Mouse (Mus musculus): ENCODE data around the gene Bcl3.

The Bcl3 gene

DNA sequence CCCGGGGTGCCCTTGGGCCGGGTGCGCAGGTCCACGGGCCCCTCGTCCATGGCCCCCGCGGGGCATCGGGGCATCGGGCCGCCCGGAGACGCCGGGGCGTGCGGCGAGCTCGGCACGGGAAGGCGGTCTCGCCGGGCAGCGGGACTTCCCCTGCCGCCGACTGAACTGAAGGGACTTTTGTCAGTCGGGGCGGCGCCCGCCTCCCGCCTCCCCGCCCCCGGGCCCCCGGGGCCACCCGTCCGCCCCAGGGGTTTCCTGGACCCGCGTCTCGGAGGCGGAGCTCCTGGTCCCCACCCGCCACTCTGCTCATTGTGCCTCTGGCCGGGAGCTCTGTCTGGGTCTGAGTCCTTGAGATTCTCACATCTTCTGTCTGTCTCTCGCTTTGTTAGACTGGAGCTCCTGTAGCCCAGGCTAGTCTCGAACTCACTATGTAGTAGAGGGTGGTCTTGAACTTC is at the start of gene Bcl3:
TSS of gene Bcl3 (minus strand) at position 167 of the 455 bp plus-strand sequence.
- DNase-seq (ENCODE audit: low spot score in 2 of 2), result no peak

DNA sequence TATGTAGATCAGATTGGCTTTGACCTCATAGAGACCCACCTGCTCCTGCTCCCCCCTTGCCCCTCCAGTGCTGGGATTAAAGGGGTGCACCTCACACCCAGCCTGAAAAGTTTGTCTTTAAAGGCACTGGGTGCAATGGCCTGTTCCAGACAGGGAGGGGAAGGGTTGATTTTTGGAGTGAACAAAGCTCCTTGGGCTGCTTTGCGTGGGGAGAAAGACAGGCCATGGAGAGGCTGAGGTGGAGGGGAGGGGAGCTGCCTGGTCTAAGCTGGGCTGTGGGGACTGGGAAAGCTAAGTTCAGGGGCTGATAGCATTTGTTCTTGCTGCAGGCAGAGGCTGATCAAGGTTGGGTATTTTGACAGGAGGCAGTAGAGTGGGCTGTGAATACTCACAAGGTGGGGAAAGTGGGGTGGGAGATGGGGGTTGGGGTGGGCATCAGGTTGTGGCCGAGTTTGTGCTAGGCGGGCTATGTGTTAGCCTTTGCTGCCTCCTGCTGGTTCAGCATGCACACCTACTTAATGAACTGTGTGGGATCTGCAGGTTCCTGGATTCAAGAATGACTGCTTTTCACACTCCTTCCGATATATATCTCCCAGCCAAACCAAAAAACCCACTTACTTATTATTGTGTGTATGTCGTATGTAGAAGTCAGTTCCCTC is 49.5 kb upstream of the Bcl3 start:
- DNase-seq (ENCODE audit: low spot score in 2 of 2), result no peak

DNA sequence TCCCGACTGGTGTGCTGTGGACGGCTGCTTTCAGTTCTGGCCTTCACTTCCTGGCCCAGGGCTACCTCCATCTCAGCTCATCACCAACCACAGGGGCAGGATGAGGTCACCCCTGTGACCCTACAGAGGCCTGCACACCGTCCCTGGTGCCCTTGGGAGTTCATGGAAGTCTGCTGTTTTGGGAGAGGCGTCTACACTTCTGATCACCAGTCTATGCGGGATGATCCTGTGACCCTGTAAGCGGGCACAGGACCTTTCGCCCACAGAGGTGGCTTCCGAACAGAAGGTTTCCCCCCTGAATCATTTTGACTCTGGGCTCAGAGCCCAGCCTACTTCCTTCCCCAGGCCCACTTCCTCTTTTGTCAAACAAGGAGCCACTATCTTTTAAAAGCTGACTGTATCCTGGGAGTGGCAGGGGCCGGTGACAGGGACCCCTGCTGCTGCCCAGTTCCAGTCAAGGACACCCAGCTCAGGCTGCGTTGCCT is 48.6 kb upstream of the Bcl3 start:
- no peak for DNase-seq (ENCODE audit: low spot score in 2 of 2)

DNA sequence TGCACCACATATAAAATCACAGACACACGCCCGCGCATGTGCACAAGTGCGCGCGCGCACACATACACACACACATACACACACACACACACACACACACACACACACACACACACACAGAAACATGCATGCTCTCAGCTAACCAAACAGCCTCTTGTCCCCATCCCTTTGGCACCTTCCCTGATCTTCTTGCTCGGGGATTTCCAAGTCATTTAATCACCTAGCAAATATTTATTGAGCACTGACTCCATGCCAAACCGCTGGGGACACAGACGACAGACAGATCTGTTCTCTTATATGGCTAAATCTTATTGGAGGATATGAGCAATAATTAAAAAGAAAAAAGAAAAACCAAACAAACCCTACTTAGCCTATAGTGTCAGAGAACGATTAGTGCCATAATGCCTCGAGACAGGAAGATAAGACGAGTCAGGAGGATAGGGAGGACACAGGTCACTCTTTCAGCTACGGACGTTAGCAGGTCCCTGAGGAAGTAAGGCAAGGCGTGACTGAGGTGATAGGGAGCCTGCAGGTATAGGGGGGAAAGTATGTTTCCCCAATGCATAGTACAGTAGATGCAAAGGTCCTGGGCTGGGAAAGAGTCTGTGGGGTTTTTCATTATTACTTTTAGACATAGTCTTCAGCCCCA is 45.3 kb upstream of the Bcl3 start:
- no peak for DNase-seq (ENCODE audit: low spot score in 2 of 2)

DNA sequence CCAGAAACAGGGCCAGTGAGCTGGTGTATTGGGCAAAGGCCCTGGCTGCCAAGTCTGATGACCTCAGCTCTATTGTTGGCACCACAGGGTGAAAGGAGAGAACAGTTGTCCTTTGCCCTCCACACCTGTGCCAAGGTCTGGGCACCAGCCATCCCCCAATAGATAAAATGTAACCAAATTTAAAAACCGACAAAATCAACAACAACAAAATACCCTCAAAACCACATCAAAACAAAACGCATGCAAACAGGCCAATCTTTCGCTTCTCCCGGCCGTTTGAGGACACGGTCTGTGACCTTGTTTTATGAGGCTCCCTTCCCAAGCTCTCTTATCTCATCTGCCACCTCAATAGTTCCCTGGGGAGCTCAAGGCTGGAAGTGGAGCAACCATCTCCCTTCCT is 43.9 kb upstream of the Bcl3 start:
- DNase-seq (ENCODE audit: low spot score in 2 of 2), result no peak

DNA sequence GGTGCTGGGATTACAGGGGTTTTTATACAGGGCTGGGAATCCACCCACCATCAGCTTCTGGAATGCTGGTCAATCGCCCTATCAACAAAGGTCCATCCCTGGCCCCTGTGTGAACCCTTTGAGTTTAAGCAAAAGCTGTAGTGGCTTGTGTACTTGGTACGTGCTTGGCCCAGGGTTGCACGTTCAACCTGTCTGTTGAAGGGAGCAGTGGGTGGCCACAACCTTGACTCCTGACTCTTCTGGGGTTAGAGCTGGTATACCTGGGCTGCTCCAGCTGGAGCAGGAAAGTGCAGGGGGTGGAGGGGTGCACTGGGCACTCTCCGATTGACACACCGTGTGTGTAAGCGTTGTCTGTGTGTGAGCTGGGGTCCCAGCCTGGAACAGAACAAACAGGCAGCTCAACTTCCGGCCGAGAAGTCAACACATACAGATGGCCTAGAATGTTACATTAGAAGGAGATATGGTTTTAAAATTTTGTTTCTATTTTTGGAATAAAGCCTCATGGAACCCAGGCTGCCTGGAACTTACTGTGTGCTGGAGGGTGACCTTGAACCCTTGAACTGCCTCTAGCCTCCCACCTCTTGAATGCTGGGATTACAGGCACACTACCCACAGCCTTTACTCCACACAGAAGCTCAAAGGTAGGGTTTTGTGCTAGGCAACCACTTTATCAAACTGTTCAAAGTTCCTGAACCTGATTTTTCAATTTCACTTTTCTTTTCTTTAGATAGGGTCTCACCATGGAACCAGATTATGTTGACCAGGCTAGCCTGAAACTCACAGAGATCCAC is 42.9 kb upstream of the Bcl3 start:
- DNase-seq (ENCODE audit: low spot score in 2 of 2), result no peak

DNA sequence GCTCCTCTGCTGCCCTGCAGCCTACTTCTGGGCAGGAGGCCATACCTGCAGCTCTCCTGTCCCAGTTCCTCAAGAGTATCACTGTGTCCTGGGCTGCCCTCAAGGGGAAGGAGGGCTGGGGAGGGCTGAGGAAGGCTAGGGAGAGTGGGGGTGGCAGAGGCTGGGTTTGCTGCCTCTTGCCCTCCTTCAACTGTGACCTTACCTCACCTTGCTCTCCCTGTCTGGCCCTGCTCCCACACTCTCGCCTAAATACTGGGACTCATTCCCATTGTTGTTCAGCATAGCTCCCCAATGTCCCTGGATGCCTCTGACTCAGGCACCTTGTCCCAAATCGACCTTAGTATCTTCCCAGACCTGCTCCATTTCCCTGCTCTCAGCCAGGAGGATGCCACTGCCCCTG is 41.7 kb upstream of the Bcl3 start:
- DNase-seq (ENCODE audit: low spot score in 2 of 2), result no peak

DNA sequence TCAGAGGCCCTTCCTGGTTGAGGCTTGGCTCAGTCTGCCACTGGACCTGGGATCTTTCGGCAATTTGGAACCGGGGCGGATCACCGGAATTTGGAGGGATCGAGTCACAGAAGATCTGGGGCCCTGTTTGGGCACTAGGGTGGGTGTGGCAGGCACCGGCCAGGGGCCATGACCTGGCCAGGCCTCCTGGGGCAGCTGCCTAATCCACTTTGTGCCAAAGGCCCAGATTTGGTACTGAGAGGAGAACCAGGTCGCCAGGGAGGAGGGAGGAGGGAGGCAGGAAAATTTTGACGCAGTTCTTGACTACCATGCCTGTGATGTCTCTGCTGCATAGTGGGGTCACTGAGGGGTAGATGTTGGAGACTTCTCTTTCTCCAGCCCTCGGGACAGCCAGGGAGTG is 38.6 kb upstream of the Bcl3 start, which contains the start of gene Ceacam16:
TSS of gene Ceacam16 (minus strand) at position 101 of the 400 bp plus-strand sequence.
- no peak for DNase-seq (ENCODE audit: low spot score in 2 of 2)

DNA sequence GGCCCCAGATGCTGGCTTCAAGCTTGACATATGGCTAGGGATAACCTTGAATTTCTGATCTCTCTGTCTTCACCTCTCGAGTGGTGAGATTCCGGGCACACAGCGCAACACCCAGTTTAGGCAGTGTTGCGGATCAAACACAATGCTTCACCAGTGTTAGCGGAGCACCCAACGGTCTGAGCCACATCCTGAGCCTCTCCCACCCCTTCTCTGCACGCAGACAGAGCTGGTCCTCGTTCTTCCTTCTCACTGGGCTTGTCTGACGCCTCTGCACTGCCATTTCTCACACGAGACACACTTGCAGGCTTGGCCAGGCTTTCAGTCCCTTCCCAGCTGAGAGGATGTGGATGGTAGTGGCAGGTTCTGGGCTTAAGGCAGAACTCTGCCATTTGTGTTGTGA is 37.2 kb upstream of the Bcl3 start:
- DNase-seq (ENCODE audit: low spot score in 2 of 2), result no peak

DNA sequence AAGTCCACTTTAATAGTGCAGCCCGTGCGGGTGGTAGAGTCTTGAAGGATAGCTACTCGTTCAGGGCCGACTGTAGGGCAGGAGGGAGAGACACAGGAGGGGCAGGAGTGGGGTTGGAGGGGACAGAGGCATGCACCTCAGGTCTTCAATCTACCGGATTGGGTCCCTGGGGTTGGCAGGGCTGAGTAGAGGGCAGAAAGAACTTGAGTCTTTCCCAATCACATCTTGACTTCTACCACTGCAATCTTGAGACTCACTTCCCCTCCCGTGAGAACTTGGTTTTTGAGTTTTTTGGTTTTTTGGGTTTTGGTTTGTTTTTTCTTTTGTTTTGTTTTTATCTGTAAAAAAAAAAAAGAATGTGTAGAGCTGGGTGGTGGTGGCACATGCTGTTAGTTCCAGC is 33.7 kb upstream of the Bcl3 start:
- no peak for DNase-seq (ENCODE audit: low spot score in 2 of 2)

DNA sequence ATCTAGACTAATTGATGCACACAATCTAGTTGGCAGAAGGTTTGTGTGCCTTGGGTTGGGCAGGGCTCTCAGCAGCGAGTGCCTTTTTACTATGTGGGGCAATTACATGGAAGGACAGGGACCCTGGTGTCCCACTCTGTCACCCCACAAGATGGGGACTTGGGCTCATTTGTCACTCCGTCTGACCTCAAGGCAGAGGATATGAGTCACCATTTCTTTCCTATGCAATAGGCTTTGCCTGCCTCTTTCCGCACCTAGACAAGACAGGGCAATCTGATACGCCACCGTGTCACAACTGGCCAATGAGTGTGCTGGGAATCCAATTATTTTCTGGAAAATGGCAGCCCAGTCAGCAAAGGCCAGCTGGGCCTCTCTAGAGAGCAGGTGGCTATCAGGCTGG is 33.1 kb upstream of the Bcl3 start:
- DNase-seq (ENCODE audit: low spot score in 2 of 2), result no peak

DNA sequence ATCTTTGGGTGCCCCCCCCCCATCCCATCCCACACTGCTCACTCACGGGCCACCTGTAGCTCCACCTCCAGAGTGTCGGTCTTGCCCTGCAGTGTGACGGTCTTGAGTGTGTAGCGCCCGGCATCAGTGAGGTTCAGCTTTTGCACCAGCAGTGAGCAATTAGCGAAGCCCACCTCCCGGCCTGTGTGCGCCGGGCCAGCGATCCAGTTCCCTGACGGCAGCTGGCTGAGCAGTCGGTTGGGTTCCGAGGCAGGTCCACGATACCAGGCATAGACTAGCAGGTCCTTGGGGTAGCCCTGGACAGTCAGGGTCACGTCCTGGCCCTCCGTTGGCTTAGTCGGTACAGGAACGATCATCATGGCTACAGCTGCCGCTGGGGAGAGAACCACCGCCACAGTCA is 31.0 kb upstream of the Bcl3 start:
- DNase-seq (ENCODE audit: low spot score in 2 of 2), result no peak

DNA sequence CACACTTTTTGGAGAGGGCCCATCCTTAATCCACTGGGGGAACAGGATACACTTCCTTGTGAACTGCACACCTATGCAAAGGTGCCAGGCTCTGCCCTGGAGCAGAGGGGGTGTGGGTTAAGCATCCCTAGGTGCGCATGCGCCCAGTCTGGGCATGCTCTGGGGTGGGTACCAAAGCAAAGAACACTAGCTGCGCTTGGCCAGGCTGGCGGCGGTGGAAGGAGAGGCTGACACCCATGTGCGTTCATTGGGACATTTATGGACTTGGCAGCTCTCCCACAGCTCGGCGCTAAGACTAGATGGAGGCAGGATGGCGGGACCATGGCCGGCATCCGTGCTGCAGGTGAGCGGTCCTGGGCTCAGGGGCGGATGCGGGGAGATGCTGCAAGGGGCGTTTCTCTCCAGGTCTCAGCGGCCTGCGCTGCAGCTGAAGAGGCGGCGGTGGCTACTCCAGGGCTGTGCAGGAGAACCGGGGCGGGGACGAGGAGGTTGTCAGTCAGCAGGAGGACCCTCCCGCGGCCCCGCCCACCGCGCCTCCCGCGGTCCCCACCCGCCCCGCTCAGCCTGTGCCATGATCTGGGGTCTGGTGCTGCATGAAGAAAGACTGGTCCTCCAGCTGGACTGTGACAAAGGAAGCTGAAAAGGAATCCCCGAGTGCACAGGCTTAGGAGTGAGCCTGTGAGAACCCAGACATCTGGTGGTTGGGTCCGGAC is 29.4 kb upstream of the Bcl3 start, which contains the start of gene Gm19345:
TSS of gene Gm19345 (plus strand) at position 146 of the 713 bp plus-strand sequence.
- DNase-seq (ENCODE audit: low spot score in 2 of 2), result peak; percentile 16 to 30

DNA sequence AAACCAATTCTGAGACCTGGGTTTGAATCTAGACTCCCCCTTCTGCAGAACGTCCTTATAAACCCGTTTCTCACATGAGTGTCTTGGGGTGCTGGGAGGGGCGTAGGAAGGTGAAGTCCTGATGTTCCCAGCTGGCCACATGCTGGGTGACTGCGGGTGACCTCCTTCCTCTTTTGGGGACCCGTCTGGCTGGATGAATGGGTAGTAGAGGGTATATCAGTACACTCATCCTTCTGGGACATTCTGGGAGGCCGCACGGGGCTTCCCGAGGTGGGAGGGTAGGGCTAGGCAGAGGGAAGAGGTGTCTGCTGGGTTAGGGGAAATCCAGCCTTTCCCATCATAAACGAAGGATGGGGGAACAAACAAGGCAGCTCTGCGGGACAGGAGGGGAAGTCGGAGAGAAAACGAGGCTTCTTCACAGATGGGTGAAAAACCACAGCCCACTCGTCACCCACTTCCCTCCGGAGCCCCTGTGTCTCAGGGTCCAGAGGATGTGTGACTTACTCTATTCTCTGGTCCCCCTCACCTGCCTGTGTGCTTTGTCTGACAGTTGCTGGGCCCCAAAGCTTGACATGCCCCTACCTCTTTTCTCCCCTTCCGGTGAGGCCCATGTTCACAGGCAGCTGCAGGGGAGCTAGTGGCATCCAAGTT is 22.1 kb upstream of the Bcl3 start:
- no peak for DNase-seq (ENCODE audit: low spot score in 2 of 2)

DNA sequence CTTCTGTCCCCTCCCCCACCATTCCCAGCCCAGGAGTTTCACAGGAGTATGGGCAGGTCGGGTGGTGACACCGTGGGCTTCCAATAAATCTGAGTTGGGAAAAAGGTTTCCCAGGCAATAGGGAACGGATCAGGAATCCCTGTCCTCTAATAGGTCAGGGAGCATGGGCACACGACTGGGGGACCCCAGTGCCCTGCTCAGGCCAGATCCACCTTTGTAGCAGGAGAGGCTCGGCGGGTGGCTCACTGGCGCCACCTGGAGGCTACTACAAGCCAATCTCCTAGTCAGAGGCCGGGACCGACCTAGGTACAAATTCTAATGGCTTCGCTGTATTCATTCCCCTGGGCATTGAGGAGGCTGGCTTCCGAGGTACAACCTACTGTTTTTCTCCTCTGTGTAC is 21.0 kb upstream of the Bcl3 start:
- peak; percentile 39 to 55 for DNase-seq (ENCODE audit: low spot score in 2 of 2)

DNA sequence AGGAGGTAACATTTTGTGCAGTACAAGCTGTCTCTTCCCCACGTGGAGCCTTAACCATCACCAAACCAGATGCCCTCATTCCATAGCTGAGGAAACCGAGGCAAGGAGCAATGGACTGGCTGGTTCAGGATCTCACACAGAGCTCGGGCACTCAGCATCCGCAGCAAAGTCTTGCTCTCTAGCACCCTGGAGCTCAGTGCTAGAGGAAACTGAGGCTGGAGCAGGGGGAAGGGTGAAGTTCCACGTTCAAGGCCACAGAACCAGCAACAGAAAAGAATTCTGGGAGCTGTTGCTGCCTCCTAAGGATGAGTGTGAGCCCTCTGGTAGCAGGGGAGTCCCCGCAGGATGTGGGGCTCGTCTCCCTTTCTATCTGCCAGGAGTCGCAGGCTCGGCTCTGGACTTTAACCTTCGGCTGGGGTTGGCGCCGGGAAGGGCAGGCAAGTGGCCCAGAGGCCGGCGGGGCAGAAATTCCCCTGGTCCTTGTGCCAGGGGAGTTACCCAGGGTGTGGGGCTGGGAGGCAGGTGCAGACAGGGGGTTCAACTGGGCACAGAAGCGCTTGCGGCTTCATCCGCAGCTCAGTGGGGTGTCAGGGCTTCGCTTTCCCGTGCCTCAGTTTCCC is 20.4 kb upstream of the Bcl3 start:
- DNase-seq (ENCODE audit: low spot score in 2 of 2), result no peak

DNA sequence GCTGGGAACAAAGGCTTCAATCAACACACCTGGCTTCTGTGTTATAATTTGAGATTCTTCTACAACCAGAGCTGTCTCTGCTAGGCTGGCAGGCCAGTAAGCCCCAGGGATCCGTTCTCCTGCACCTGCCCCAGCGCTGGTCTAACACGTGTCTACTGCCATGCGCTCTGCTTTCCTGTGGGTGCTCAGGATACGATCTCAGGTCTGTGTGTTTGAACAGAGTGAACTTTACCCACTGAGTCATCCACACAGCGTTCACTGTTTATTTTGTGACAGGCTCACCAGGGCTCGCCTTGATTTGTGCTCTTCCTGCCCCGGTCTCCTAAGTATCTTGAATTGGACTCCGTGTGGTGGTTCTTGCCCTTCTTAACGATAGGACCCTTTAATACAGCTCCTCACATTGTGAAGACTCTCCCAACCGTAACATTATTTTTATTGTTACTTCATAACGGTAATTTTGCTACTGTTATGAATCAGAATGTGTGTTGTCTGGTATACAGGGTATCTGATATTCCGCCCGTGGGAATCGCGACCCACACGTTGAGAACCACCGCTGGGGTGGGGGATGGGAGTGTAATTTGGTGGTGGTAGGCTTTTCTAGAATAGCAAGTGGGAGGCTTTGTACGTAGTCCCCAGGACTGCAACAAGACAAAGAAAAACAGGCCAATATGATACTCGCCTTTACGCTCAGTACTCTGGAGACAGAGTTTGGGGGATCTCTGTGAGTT is 19.3 kb upstream of the Bcl3 start:
- DNase-seq (ENCODE audit: low spot score in 2 of 2), result no peak

DNA sequence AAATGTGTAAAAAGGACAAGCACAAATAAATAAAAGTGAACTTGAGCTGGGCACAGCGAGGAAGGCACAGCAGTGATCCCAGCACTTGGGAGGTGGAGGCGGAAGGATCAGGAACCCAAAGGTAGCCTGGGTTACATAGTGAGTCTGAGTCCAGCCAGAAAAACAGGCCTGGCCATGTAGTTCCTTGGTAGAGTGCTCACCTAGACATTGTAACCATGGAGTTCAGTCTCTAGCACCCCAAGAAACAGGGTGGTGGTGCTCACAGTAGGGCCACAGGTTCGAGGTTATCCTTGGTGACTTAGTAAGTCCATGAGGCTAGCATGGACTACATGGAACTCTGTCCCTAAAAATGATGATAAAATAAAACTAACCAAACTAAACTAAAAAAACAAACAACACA is 18.4 kb upstream of the Bcl3 start:
- no peak for DNase-seq (ENCODE audit: low spot score in 2 of 2)

DNA sequence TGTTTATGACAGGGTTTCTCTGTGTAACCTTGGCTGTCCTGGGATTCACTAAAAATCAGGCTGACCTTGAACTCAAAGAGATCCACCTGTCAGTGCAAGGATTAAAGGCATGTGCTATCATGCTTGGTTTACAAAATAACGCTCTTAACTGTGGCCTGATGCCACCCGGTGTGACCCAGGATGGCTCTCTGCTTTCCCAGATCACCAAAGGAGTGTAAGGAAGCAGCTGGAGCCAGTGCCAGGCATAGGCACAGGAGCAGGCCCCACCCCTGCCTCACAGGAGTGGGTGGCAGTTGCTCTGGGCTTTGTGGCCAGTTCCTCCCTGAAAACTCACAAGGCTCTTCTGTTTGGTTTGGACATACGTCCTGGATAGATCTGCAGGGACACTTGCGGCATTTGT is 17.8 kb upstream of the Bcl3 start:
- no peak for DNase-seq (ENCODE audit: low spot score in 2 of 2)

DNA sequence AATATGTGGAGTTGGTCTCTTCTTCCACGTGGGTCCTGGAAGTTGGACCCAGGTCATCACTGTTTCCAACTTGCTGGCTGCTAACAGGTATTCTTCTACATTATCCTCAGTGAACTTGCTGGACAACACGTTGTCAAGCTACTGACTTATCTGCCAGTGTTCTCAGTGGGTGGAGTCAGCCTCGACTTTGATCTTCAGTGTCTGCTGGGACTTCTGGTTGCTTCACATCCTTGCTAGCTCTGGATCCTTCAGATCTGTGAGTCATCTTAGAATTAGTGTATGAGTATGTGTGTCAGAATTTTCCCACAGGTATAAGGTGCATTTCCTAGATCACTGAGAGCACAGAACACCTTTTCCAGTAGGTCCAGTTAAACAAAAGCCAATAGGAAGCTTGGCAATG is 14.3 kb upstream of the Bcl3 start:
- DNase-seq (ENCODE audit: low spot score in 2 of 2), result no peak

All from frontal cortex, postnatal 36 days (tissue).